Mouse (Mus musculus) kidney, postnatal 14 days (tissue): Measurements from ENCODE around the gene Stag3.

Experiments used
- DNase-seq: peaks from one replicate; pipeline ENCODE4 v3.0.0; 2022; ENCODE audit warnings: mixed read lengths

Stag3 gene

GRCm38 (mm10) chr5:138271232-138271631, 8.8 kb upstream of the Stag3 start:
- DNase-seq = no peak

GRCm38 (mm10) chr5:138272409-138272923, 7.6 kb upstream of the Stag3 start, which contains the start of gene Gal3st4:
Gene Gal3st4 (minus strand): TSS chr5:138272840.
- DNase-seq = no peak

- no peak for DNase-seq
Measured at GRCm38 (mm10) chr5:138274186-138274585, 5.9 kb upstream of the Stag3 start.

- peak; percentile 53 for DNase-seq
Measured at GRCm38 (mm10) chr5:138275216-138276050, 4.6 kb upstream of the Stag3 start.

- DNase-seq = no peak
Measured at GRCm38 (mm10) chr5:138277994-138278393, 2.0 kb upstream of the Stag3 start.

GRCm38 (mm10) chr5:138280425-138280768, 357 bp downstream of the Stag3 start:
- no peak for DNase-seq

GRCm38 (mm10) chr5:138280829-138281228, 789 bp downstream of the Stag3 start:
- DNase-seq = no peak

GRCm38 (mm10) chr5:138281798-138282197, 1.8 kb downstream of the Stag3 start:
- DNase-seq = no peak

GRCm38 (mm10) chr5:138283540-138283939, 3.5 kb downstream of the Stag3 start:
- no peak for DNase-seq

GRCm38 (mm10) chr5:138287861-138288260, 7.8 kb downstream of the Stag3 start:
- no peak for DNase-seq

GRCm38 (mm10) chr5:138291638-138292037, 11.6 kb downstream of the Stag3 start:
- no peak for DNase-seq

GRCm38 (mm10) chr5:138294158-138294557, 14.1 kb downstream of the Stag3 start:
- no peak for DNase-seq

- no peak for DNase-seq
Measured at GRCm38 (mm10) chr5:138299613-138300012, 19.6 kb downstream of the Stag3 start.

GRCm38 (mm10) chr5:138312795-138313194, 32.8 kb downstream of the Stag3 start:
- no peak for DNase-seq

GRCm38 (mm10) chr5:138341661-138342060, 61.6 kb downstream of the Stag3 start, which contains the start of gene Pvrig:
Gene Pvrig (plus strand): TSS chr5:138341961.
- no peak for DNase-seq

- DNase-seq = no peak
Measured at GRCm38 (mm10) chr5:138343216-138343615, 63.2 kb downstream of the Stag3 start.
